Mouse (Mus musculus) liver, embryonic 14.5 days (tissue): ENCODE measurements around the gene Slc25a10.

Experiments
- CTCF ChIP-seq: IDR thresholded peaks from 2 replicates; pipeline ENCODE4 v1.5.1; 2016; ENCODE audit warnings: antibody characterized with exemption, low read depth, control low read depth
- EP300 ChIP-seq: IDR thresholded peaks from 2 replicates; pipeline ENCODE4 v1.6.1; 2016; ENCODE audit warnings: antibody characterized with exemption, low read depth

- TF ChIP-seq CTCF: no peak
- no peak for TF ChIP-seq EP300
Measured at GRCm38 (mm10) chr11:120518027-120518426, 26.4 kb downstream of the Slc25a10 start.
